Mouse (Mus musculus): Measurements from ENCODE around the gene Ndfip2.

DNA sequence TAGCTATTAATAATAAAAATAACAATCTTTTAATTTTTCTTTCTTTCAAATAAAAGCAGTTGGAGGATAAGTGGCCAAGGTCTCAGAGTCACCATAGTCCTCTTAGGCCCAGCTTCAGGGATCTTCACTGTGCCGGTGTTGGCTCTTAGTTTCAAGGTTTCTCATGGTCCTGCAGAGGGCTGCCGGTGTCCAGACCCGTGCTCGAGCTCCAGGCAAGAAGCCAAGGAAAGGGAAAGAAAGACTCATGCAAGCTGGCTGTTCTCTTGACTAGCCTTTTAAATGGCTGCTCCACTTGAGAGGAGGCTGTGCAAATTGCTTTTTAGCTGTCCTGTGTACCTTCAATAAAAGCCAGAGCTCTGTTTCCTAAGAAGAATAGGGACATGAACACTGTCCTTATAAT lies 21.8 kb upstream of the Ndfip2 start:
- no peak for TF ChIP-seq CTCF (IDR thresholded peaks at IDR 0.05; ENCODE audit: low read depth)
- no peak for TF ChIP-seq EP300 (IDR thresholded peaks at IDR 0.05; ENCODE audit: low read depth)

Measured in liver, embryonic 14.5 days (tissue).